Mouse (Mus musculus) liver, embryonic 14.5 days (tissue): Measurements from ENCODE around the gene Gm20458. TPM values are rescaled to one million over a fixed set of nuclear protein-coding genes. Genes with fewer than 3 reads are reported as not detected.

ENCODE experiments used
- ATAC-seq: fragments of 200-750 bp; cut with Nextera tagmentation; 2 replicates; pipeline ENCODE4 v1.8.0; 2017; ENCODE audit warnings: moderate number of reproducible peaks, mild to moderate bottlenecking, moderate library complexity; ENCODE audit not compliant: insufficient read depth
- DNase-seq, 3 experiments: peaks; one replicate each; pipeline ENCODE4 v3.0.0-alpha.2; 2012 to 2013; ENCODE audit warnings: low read depth in 3 of 3, low spot score in 3 of 3
- H3K27ac ChIP-seq: fragments of 300-500 bp; sonication (generic); 2 replicates; pipeline ENCODE4 v1.5.1; 2014; ENCODE audit warnings: moderate library complexity, mild to moderate bottlenecking, control low read depth, inconsistent platforms
- H3K27me3 ChIP-seq: fragments of 300-500 bp; sonication (generic); 2 replicates; pipeline ENCODE4 v1.6.1; 2014; ENCODE audit warnings: mild to moderate bottlenecking, low read length, moderate library complexity; ENCODE audit not compliant: control insufficient read depth, insufficient read depth
- H3K36me3 ChIP-seq: fragments of 300-500 bp; sonication (generic); replicated peaks from 2 replicates; pipeline ENCODE4 v1.6.1; 2014; ENCODE audit warnings: low read depth; ENCODE audit not compliant: control insufficient read depth, insufficient read depth
- H3K4me1 ChIP-seq, 2 experiments: fragments of 200-500 bp in 1 of 2; fragments of 300-500 bp in 1 of 2; sonication (generic) in 1 of 2; replicated peaks; 2 replicates each; pipeline ENCODE4 v1.6.1; 2012 to 2014; ENCODE audit warnings: antibody characterized with exemption in 1 of 2, inconsistent platforms in 1 of 2, low read length in 1 of 2; ENCODE audit not compliant: control insufficient read depth in 2 of 2, insufficient read depth in 2 of 2
- H3K4me2 ChIP-seq: fragments of 300-500 bp; sonication (generic); 2 replicates; pipeline ENCODE4 v1.6.1; 2014; ENCODE audit warnings: low read depth, mild to moderate bottlenecking, control low read depth, moderate library complexity
- H3K4me3 ChIP-seq, 2 experiments: fragments of 200-500 bp in 1 of 2; fragments of 300-500 bp in 1 of 2; sonication (generic) in 1 of 2; 2 replicates each; pipeline ENCODE4 v1.5.1; 2012 to 2014; ENCODE audit warnings: low read depth in 2 of 2, low read length in 2 of 2, mild to moderate bottlenecking in 2 of 2, control low read depth in 1 of 2, inconsistent platforms in 1 of 2, moderate library complexity in 1 of 2; ENCODE audit not compliant: insufficient read depth in 1 of 2
- H3K9ac ChIP-seq: fragments of 300-500 bp; sonication (generic); replicated peaks from 2 replicates; pipeline ENCODE4 v1.6.1; 2014; ENCODE audit warnings: mild to moderate bottlenecking, control low read depth, moderate library complexity
- H3K9me3 ChIP-seq: fragments of 300-500 bp; sonication (generic); 2 replicates; pipeline ENCODE4 v1.6.1; 2016; ENCODE audit warnings: low read length, mixed read lengths; ENCODE audit not compliant: control insufficient read depth
- CTCF ChIP-seq: IDR thresholded peaks from 2 replicates; pipeline ENCODE4 v1.5.1; 2016; ENCODE audit warnings: antibody characterized with exemption, low read depth, control low read depth
- EP300 ChIP-seq: IDR thresholded peaks from 2 replicates; pipeline ENCODE4 v1.6.1; 2016; ENCODE audit warnings: antibody characterized with exemption, low read depth
- WGBS: fragments of 180-500 bp; shearing (Covaris S2); extraction: QIAGEN DNeasy Blood & Tissue Kit; methylation state at CpG from one replicate; pipeline ENCODE4 v1.1.7; 2014; ENCODE audit not compliant: insufficient replicate concordance; 5-methylcytosine and 5-hydroxymethylcytosine counted together
- polyA plus RNA-seq, 2 experiments: library from polyadenylated mRNA; depleted of rRNA in 1 of 2; stranded (reverse) in 1 of 2; unstranded in 1 of 2; fragments of >200 nt; fragmentation: Nextera tagmentation in 1 of 2; extraction: Ambion mirVana in 1 of 2; gene quantifications; 2 replicates each; pipeline versions ENCODE4 v1.2.1 to v1.2.3; 2012 to 2014

Gene Gm20458
- polyA plus RNA-seq, 2 experiments: 0.13 to 1.9 TPM

GRCm38 (mm10) chr2:164454846-164455245 is 5.9 kb upstream of the Gm20458 start:
- Histone ChIP-seq H3K4me3 (no peak overlapping the region), H3K27ac (no peak overlapping the region), H3K9ac (no peak overlapping the region), H3K9me3 (no peaks in the 10 kb centered on the region), H3K36me3 (no peaks in the 10 kb centered on the region), H3K4me1 (peaks cover 0 to 8% of the 10 kb centered on the region in 2 experiments; a peak in 1 of 4 replicates), H3K27me3 (no peaks in the 10 kb centered on the region), H3K4me2 (no peak overlapping the region; the same call in 1 of the 2 replicates)
- TF ChIP-seq EP300 (no peak), CTCF (no peak)
- WGBS: 49% methylated on average over 10 of the region's 10 CpGs
- ATAC-seq: no peak
- no peak for DNase-seq

- Histone ChIP-seq H3K9me3 (no peaks in the 10 kb centered on the region), H3K9ac (no peak overlapping the region), H3K4me1 (peaks cover 0 to 8% of the 10 kb centered on the region in 2 experiments; a peak in 1 of 4 replicates), H3K27ac (no peak overlapping the region), H3K27me3 (no peaks in the 10 kb centered on the region), H3K4me2 (no peak overlapping the region), H3K36me3 (no peaks in the 10 kb centered on the region), H3K4me3 (no peak overlapping the region)
- TF ChIP-seq EP300: no peak
- TF ChIP-seq CTCF: no peak
- ATAC-seq (no peak), DNase-seq (no peak)
- 43% methylated on average over 6 of the region's 6 CpGs for WGBS
These were observed 5.2 kb upstream of the Gm20458 start for GRCm38 (mm10) chr2:164455421-164456190.

- DNase-seq (no peak), ATAC-seq (no peak)
- Histone ChIP-seq H3K9ac (no peak overlapping the region), H3K4me3 (no peak overlapping the region), H3K4me2 (no peak overlapping the region), H3K36me3 (no peaks in the 10 kb centered on the region), H3K27ac (no peak overlapping the region), H3K4me1 (peaks cover 0 to 8% of the 10 kb centered on the region in 2 experiments; a peak in 1 of 4 replicates), H3K9me3 (no peaks in the 10 kb centered on the region), H3K27me3 (no peaks in the 10 kb centered on the region)
- TF ChIP-seq CTCF (no peak), EP300 (no peak)
- 53% methylated on average over 1 of the region's 1 CpGs for WGBS
These were observed 4.4 kb upstream of the Gm20458 start for GRCm38 (mm10) chr2:164456413-164456812.

- no peak within 1 kb of the TSS for H3K27ac ChIP-seq
- WGBS: 10% methylated on average over 7 of the region's 7 CpGs
- H3K4me3 ChIP-seq: no peak within 1 kb of the TSS
- DNase-seq (no peak), ATAC-seq (no peak)
- TF ChIP-seq CTCF (no peak), EP300 (no peak)
- H3K9me3 ChIP-seq: no peaks in the 10 kb centered on the region
- no peaks in the 10 kb centered on the region for H3K36me3 ChIP-seq
- H3K27me3 ChIP-seq: no peaks in the 10 kb centered on the region
- no peak within 1 kb of the TSS for H3K9ac ChIP-seq
- peaks cover 0 to 11% of the 10 kb centered on the region in 2 experiments; a peak in 2 of 4 replicates for H3K4me1 ChIP-seq
- H3K4me2 ChIP-seq: 0 out of 2 replicates have a peak within 1 kb of the TSS, but pooled peaks have one; percentile 13
These were observed 3.9 kb upstream of the Gm20458 start, which contains the start of gene Sys1 for GRCm38 (mm10) chr2:164456864-164457300. Gene Sys1, plus strand, starts transcription at chr2:164456964.

GRCm38 (mm10) chr2:164457942-164458341 is 2.8 kb upstream of the Gm20458 start:
- H3K36me3 ChIP-seq: peaks cover under 1% of the 10 kb centered on the region; the same call in 1 of the 2 replicates
- H3K4me1 ChIP-seq: peaks cover 4 to 18% of the 10 kb centered on the region in 2 experiments
- no peak overlapping the region for H3K9ac ChIP-seq
- DNase-seq: no peak
- no peak overlapping the region for H3K27ac ChIP-seq
- H3K9me3 ChIP-seq: no peaks in the 10 kb centered on the region
- H3K4me3 ChIP-seq: no peak overlapping the region
- TF ChIP-seq EP300: no peak
- TF ChIP-seq CTCF: no peak
- WGBS: 49% methylated on average over 7 of the region's 7 CpGs
- H3K27me3 ChIP-seq: no peaks in the 10 kb centered on the region
- no peak for ATAC-seq
- H3K4me2 ChIP-seq: no peak overlapping the region
